Mouse (Mus musculus) heart, postnatal 10 days (tissue): ENCODE results near the gene Acnat1. TPM values are rescaled to one million over a fixed set of nuclear protein-coding genes. Genes with fewer than 3 reads are reported as not detected.
"Not testable (repeated sequence)": the region's sequence is repeated elsewhere in the genome, so short reads cannot be mapped to it uniquely, and the experiment has no call there.

ENCODE experiments used
- DNase-seq, 2 experiments: peaks; one replicate each; pipeline ENCODE4 v3.0.0; 2021
- intact Hi-C: fragments of 180-260 bp; cut with DNase I; formaldehyde crosslinking; loops from one replicate; pipeline ENCODE4 v1.15.1; 2025
- total RNA-seq, 2 experiments: library from RNA; stranded (reverse); gene quantifications; 2 replicates each; pipeline ENCODE4 v1.2.3; 2021

Acnat1 gene
- not detected for total RNA-seq

GRCm38 (mm10) chr4:49473435-49474100, at the start of gene Acnat1:
TSS of gene Acnat1 (minus strand) at chr4:49473912.
- intact Hi-C loops: no loop called here
- DNase-seq: no peak

DNA sequence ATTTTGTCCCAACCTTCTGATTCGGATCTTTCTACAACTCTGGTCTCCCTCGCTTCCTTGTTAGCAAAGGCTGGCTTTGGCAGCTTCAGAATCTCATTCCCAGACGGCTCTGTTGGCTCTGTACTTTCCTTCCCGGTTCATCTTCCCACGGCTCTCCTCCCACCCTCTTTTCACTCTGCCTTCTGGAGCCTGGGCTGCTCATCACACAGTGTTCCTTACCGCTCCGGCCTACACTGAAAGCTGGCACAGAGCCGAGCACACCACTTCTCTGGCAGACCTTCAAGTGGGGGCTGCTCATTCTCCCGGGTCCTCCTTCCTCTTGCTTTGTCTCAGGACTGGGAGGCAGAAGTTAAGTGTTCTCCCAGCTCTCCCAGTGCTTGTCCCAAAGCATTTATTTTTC, 48.9 kb upstream of the Acnat1 start:
- peak; percentile 28 to 51 for DNase-seq
- intact Hi-C loops: loop anchor here (5.0 kb wide), 1 partner anchor 110 kb away; the partner anchor contains the start of gene Rnf20

- no peak for DNase-seq
- intact Hi-C loops: loop anchor here (5.0 kb wide), 1 partner anchor 111 kb away; the partner anchor contains the start of gene Rnf20
These were observed 47.6 kb upstream of the Acnat1 start for GRCm38 (mm10) chr4:49521346-49521745.

DNA sequence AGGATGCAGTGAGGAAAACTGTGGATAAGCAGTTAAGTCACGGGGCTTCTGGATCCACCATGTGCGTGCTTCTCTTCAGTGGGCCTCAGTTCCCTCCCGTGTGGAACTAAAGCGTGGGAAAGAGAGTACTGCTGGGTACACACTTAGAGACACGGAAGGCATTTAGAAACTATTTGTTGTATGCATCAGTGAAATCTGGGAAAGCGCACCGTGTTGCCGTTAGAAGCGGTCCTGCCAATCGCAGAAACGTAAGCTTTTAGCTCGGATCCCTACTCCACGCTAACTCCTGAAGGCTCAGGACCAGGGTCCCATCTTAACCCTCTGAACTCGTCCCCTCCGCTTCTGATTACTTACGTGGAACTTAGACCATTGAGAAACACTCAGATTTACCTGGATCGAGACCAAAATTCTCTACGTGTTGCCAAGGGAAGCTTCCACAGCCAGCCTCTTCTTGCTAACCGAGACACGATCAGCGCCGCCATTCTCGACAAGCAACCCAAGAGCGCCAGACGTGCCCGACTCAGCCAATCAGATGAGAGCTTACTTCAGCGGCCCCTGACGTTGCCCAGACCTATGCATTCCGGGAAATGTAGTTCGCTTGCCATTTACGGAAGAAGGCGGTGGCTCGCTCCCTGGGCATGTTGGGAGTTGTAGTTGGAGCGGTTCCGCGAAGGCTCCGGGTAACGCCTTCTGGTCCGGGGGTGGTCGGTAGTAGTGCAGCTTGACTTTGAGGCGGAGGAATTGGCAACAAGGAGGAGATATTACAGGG, 47.0 kb upstream of the Acnat1 start, which contains the start of the genes Mrpl50 and Zfp189:
Gene Mrpl50 (minus strand): TSS at position 522 of the 769 bp plus-strand sequence.
Gene Zfp189 (plus strand): TSS at position 605 of the 769 bp plus-strand sequence.
- DNase-seq: peak; percentile 97
- intact Hi-C loops: loop anchor here (5.0 kb wide), 1 partner anchor 112 kb away; the partner anchor contains the start of gene Rnf20

DNA sequence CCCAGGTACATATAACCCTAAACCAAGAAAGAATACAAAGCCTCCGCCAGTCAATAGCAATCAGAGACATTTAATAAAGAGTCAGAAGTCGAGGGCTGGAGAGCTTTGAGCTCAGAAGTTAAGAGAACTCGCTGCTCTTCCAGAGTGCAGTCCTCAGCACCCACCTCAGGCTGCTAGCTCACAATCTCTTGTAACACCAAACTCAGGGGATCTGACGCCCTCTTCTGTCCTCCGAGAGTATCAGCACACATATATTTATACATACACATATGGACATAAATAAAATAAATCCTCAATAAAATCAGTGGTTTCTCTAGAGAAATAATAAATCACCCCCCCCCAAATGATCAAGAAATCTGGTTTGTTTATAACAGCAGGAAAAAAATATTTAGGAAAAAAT, 45.8 kb upstream of the Acnat1 start:
- no peak for DNase-seq
- intact Hi-C loops: no loop called here

DNA sequence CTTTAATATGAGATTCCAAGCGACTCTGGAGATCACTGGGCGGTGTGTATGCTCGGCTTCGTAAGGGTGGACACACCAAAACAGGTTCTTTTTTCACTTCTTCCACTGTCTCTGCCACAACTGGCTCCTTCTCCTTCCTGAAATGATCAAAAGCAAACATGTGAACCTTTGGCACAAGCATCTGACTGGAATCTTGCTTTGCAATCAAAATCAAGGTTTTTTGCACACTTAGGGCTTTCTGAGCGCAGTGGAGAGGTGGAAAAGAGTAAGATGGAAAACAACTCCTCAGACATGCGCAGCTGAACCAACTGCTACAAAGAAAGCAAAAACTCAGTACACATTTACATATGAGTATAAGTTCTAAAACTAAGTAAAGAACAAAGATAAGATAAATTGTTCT, 40.7 kb upstream of the Acnat1 start:
- no peak for DNase-seq
- intact Hi-C loops: no loop called here

GRCm38 (mm10) chr4:49512636-49513035, 38.9 kb upstream of the Acnat1 start:
- intact Hi-C loops: no loop called here
- DNase-seq: no peak

DNA sequence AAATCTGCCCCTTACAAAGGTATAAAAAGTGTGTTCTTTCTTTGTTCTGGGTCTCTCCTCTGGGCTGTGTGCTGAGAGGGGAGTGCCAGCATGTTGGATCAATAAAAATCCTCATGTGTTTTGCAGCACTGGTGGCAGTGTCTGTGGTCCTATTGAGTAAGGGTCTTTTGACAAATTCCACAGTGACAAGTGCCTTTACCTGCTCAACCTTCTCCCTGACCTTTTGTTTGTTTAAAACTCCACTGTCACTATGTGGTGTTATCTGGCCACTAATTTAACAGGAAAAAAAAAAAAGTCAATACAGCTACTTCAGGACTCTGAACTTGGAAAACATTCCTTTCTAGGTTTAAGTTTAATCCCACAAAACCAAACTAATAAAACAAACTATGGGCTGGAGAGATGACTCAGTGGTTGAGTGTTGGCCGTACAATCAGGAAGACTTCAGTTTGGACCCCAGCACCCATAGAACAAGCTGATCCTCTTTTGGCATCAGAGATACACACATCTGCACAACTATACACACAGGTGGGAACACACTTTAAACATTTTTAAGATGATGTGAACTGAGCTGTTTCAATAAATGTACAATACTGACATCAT, 36.6 kb upstream of the Acnat1 start:
- intact Hi-C loops, DNase-seq: not testable (repeated sequence)

DNA sequence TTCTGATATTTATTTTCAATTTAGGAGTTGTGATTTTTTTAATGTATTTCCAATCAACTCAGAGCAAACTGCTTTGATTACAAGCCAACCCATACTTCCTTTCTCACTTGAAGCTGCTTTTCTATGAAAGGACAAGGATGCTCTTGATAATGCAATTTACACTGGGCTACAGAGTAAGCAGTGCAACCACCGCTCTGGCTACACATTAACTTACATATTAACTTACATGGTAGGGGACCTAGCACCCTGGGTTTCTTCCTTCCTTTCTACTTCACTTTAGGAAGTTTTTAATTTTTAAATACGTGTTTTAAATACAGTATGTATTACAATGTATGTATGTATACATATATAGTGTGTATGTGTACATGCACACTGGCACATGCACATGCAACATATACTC, 35.5 kb upstream of the Acnat1 start:
- no peak for DNase-seq
- intact Hi-C loops: no loop called here

GRCm38 (mm10) chr4:49506386-49506785, 32.7 kb upstream of the Acnat1 start, which contains the start of gene Baat:
TSS of gene Baat (minus strand) at chr4:49506557.
- intact Hi-C loops: no loop called here
- no peak for DNase-seq

DNA sequence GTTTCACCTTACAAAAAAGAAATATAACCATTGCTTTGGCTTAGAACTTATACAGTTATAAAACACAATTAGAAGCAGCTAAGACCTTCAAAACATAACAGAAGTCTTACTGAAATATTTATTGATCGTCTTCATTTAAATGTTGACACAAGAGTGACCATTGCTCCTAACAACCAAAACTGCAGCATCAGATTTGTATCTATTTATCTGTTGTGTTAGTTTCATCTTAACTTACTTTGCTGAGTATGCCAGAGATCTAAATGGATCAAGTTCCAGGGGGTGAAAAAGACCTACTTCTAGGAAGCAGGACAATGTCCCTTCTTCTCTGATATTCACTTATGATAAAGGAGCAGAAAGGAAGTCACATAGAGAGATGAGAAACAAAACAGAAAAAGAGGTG, 29.9 kb upstream of the Acnat1 start:
- DNase-seq: no peak
- intact Hi-C loops: no loop called here

- DNase-seq, intact Hi-C loops: not testable (repeated sequence)
These were observed 12.4 kb upstream of the Acnat1 start for GRCm38 (mm10) chr4:49485934-49486650.

DNA sequence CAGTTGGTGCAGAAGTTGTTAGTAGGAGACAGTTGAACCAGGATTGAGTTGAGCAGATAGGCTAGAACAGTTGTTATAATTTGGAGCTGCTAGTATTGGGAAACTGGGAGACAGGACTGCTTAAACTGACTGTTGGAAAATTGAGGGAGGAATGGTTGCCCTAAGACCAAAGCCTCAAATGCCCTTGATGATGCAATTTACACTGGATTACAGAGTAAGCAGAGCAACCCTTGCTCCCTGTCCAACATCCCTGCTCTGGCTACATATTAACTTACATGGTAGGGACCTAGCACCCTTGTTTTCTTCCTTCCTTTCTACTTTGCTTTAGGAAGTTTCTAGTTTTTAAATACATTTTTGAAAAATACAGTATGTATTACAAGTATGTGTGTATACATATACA, 11.7 kb upstream of the Acnat1 start:
- intact Hi-C loops: no loop called here
- no peak for DNase-seq

- peak; percentile 5 to 9 for DNase-seq
- intact Hi-C loops: no loop called here
These were observed 7.2 kb upstream of the Acnat1 start for GRCm38 (mm10) chr4:49480896-49481295.

DNA sequence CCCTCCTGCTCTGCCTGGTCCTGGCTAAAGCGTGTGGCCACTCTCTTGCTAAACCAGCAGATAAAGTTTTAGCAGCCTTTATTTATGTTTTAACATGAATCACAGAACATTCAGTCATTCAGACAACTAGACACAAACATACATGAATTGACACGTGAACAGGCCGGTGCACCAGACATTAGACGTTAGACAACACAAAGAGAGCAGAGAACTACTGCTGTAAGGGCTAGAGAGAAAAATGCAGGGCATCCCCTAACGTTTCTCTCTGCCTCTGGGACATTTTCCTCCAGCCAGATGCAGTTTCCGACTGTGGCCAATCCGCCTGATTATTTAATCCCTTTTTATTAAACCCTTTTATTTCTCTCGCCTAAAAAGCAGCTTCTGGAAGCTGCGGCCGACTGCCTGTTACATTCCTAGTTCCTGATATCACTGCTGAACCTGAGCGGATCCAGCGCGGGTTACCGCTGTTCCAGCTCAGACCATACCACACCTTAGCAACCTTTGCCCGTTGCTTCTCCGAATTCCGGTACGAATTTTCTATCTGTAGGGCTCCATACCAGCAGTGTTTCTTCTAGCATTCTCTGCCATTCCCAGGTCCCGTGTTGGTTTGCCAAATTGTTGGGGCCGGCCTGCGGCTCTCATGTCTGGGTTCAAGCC, 6.5 kb upstream of the Acnat1 start:
- intact Hi-C loops: no loop called here
- DNase-seq: no peak

GRCm38 (mm10) chr4:49479035-49479434, 5.3 kb upstream of the Acnat1 start:
- intact Hi-C loops, DNase-seq: not testable (repeated sequence)

DNA sequence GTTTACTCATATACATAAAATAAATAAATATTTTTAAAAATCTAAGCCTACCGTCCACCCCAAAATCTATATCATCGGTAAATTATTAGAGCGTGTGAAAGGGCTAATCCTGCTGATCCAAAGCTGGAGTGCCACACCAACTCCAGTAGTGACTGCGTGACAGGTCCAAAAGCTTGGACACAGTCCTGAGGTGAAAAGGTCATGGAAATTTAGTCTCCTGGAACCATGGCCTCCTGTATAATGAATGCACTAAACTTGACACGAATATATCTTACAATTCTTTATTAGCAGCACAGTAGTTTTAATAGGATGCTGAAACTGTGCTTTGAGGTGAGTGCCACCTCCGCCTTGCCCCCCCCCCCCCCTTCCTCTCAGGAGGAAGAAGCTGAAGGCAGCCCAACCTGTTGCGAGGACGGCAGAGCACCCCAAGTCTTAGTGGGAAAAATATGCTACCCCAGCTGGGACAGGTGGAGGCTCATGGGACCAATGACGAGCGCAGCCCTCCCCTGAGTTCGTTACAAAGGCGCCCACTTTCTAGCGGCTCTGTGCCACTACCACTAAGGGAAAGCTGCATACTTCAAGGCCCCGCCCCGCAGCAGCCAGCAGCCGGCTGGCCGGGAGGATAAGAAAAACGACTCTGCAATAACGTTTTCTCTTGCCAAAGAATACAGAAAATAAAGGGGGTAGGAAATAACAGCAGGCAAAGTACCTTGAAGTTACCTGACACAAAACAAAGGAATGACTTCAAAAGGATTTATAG, 4.6 kb upstream of the Acnat1 start:
- peak; percentile 25 for DNase-seq
- intact Hi-C loops: no loop called here

- intact Hi-C loops: no loop called here
- DNase-seq: no peak
These were observed 871 bp upstream of the Acnat1 start for GRCm38 (mm10) chr4:49474583-49474982.

DNA sequence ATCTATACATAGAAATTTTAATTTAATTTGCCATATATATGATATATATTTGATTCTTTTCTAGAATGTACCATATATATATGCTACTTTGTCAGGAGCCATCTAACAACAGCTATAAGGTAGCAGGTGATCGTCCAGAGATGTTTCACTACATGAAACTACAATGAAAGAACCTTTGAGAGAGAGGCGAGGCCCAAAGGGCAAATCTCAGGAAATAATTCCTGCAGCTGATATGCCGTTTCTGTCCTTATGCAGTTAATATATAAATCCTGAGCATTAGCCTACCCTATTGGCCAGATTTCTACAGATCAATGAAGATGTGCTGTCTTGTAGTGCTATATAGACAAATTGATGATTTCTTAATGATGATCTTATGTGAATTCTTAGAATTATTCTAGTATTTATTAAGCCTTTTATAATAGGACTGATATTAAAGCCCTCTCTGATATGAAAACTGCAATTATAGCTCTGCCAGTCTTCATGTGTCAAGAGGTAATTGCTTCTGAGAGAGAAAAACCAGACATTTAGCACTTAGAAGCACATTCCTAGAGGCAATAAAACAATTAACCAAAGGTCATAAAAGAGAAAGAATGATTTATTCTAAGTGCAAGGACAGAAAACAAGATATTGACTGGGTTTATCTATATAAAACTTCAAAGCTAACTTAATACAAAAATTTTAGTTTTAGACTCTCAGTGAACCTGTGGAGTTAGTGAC, 4.1 kb downstream of the Acnat1 start:
- intact Hi-C loops: no loop called here
- no peak for DNase-seq
